Mouse (Mus musculus) lung, embryonic 16.5 days (tissue): Measurements from ENCODE around the gene Maats1. TPM values are rescaled to one million over a fixed set of nuclear protein-coding genes. Genes with fewer than 3 reads are reported as not detected.

Experiments used
- ATAC-seq: fragments of 200-750 bp; cut with Nextera tagmentation; 2 replicates; pipeline ENCODE4 v1.8.0; 2017; ENCODE audit warnings: low read depth, mild to moderate bottlenecking, moderate library complexity
- H3K27ac ChIP-seq: fragments of 300-500 bp; sonication (generic); 2 replicates; pipeline ENCODE4 v1.5.1; 2014; ENCODE audit warnings: mild to moderate bottlenecking, control low read depth, low read length
- H3K27me3 ChIP-seq: fragments of 300-500 bp; sonication (generic); 2 replicates; pipeline ENCODE4 v1.6.1; 2014; ENCODE audit warnings: low read depth, low read length, mixed read lengths; ENCODE audit not compliant: control insufficient read depth, insufficient read depth
- H3K36me3 ChIP-seq: fragments of 300-500 bp; sonication (generic); 2 replicates; pipeline ENCODE4 v1.6.1; 2014; ENCODE audit warnings: low read length; ENCODE audit not compliant: control insufficient read depth, insufficient read depth
- H3K4me1 ChIP-seq: fragments of 300-500 bp; sonication (generic); replicated peaks from 2 replicates; pipeline ENCODE4 v1.6.1; 2014; ENCODE audit warnings: low read length, mixed read lengths; ENCODE audit not compliant: control insufficient read depth, insufficient read depth
- H3K4me2 ChIP-seq: fragments of 300-500 bp; sonication (generic); 2 replicates; pipeline ENCODE4 v1.6.1; 2014; ENCODE audit warnings: low read depth, low read length, control low read depth
- H3K4me3 ChIP-seq: fragments of 300-500 bp; sonication (generic); 2 replicates; pipeline ENCODE4 v1.5.1; 2014; ENCODE audit warnings: mild to moderate bottlenecking, low read length, control low read depth
- H3K9ac ChIP-seq: fragments of 300-500 bp; sonication (generic); 2 replicates; pipeline ENCODE4 v1.6.1; 2014; ENCODE audit warnings: low read length, control low read depth
- H3K9me3 ChIP-seq: fragments of 300-500 bp; sonication (generic); 2 replicates; pipeline ENCODE4 v1.6.1; 2016; ENCODE audit warnings: low read length; ENCODE audit not compliant: control insufficient read depth
- WGBS: fragments of 180-500 bp; shearing (Covaris S2); extraction: QIAGEN DNeasy Blood & Tissue Kit; methylation state at CpG from one replicate; pipeline ENCODE4 v1.1.7; 2014; 5-methylcytosine and 5-hydroxymethylcytosine counted together
- polyA plus RNA-seq: library from polyadenylated mRNA; unstranded; fragments of >200 nt; fragmentation: Nextera tagmentation; extraction: Ambion mirVana; gene quantifications from 2 replicates; pipeline ENCODE4 v1.2.1, GENCODE M21; 2015

Gene Maats1
- polyA plus RNA-seq, 1 experiment from 2014 or later = 1.9 TPM

DNA sequence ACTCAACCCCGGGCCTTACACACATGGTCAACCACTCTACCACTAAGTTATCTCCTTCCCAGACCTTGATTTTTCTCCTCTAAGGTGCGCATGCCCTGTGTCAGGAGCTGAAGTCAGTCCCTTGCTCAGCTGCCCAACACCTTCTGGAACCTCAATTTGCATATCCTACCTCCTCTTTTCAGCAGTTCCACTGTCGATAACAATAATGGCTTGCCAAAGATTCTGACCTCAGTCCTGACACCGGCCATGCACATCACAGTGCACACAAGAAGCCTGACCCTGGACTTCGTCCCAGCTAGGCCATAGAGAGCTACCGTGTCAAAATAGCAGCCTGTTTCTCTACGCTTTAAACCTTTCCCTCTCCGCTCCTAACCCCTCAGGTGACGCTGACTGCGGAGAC is 31.5 kb upstream of the Maats1 start:
- no peak overlapping the region for H3K27ac ChIP-seq
- H3K36me3 ChIP-seq = no peaks in the 10 kb centered on the region
- 79% methylated on average over 10 of the region's 10 CpGs for WGBS
- no peaks in the 10 kb centered on the region for H3K27me3 ChIP-seq
- H3K9me3 ChIP-seq = no peaks in the 10 kb centered on the region
- H3K4me2 ChIP-seq = no peak overlapping the region
- no peaks in the 10 kb centered on the region; the same call in 1 of the 2 replicates for H3K4me1 ChIP-seq
- no peak overlapping the region for H3K4me3 ChIP-seq
- no peak overlapping the region for H3K9ac ChIP-seq
- no peak for ATAC-seq

DNA sequence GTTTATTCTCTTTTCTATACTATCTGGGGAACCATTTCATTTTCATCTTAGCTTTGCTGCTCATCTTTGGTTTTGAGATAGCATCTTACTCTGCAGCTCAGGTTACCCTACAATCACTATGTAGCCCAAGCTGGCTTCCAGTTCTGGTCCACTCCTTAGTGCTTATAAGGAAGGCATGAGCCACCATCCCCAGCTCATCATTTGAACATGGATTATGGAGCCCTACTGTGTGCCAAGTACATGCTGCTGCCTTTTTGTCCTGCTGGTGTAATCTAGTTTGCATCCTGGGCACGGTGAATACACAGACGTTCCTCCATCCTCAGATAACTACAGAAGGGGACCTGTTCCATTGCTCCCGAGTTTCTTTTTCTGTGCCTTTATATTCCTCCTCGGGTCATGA is 30.9 kb upstream of the Maats1 start:
- no peak for ATAC-seq
- H3K4me1 ChIP-seq = no peaks in the 10 kb centered on the region; the same call in 1 of the 2 replicates
- no peak overlapping the region for H3K4me3 ChIP-seq
- H3K9ac ChIP-seq = no peak overlapping the region
- no peaks in the 10 kb centered on the region for H3K27me3 ChIP-seq
- no peaks in the 10 kb centered on the region for H3K36me3 ChIP-seq
- no peak overlapping the region for H3K4me2 ChIP-seq
- H3K9me3 ChIP-seq = no peaks in the 10 kb centered on the region
- 86% methylated on average over 4 of the region's 4 CpGs for WGBS
- H3K27ac ChIP-seq = no peak overlapping the region

DNA sequence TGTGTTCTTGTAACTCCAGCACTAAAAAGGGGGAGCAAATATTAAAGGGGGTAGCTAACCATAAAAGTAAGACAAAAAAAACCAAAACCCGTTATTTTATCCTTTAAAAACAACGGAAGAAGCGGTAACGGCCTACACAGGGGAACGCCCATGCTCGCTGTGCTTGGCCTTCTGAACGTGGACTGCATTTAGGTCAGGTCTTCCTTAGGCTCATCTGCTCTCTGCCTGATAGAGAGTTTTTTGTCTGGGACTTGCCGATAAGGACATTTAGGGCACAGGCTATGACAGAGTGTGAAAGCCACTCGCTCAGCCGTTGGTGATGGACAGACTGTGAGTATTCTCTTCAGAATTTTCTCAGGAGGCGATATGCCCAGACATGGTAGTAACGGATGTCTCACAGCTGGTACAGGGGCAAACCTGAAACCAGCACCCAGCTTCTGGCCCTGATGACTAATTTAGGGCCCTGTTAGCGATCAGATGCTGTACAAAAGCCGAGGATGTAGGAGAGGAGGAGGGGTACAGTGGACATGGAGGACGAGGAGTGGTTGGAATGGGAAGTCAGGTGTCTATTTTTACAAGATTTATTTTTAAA is 29.9 kb upstream of the Maats1 start:
- no peaks in the 10 kb centered on the region for H3K27me3 ChIP-seq
- no peak overlapping the region for H3K4me2 ChIP-seq
- H3K9ac ChIP-seq = no peak overlapping the region
- ATAC-seq = no peak
- WGBS = 84% methylated on average over 15 of the region's 15 CpGs
- H3K36me3 ChIP-seq = no peaks in the 10 kb centered on the region
- no peaks in the 10 kb centered on the region; the same call in 1 of the 2 replicates for H3K4me1 ChIP-seq
- H3K9me3 ChIP-seq = no peaks in the 10 kb centered on the region
- H3K4me3 ChIP-seq = no peak overlapping the region
- H3K27ac ChIP-seq = no peak overlapping the region

DNA sequence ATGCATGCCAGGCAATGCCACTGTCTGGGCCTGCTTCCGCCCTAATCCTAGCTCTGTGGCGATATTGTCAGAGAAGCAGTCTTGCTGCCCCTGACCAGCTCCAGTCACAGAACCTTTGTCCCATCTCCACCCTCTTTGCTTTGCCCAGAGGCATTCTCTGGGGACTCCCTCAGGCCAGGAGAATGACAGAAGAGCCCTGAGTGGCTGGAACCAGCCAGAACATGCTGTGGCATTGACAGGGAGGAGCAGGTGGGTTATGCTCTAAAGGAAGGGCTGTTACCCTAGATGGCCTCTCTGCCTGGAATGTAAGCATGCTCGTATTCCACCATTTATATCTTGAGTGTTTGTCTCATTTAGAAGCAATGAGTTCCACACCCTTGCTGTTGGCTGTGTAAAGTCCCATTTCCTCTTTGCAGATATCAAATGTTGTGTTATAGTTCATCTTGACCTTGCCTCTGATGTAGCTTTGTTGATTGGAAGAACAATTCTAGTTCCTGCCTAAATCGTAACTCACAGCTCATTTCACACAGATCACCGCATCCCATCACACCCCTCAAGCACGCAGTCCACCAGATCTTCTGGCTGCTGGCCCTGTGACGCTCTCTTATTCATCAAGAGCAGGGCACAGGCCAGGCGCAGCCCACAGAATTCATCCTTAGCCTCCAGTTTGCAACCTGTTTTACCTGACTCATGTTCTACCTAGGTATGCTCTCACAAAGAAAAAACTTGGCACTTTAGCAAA is 28.9 kb upstream of the Maats1 start:
- no peak overlapping the region for H3K4me3 ChIP-seq
- no peaks in the 10 kb centered on the region for H3K4me1 ChIP-seq
- H3K27ac ChIP-seq = no peak overlapping the region
- 67% methylated on average over 8 of the region's 8 CpGs for WGBS
- H3K9me3 ChIP-seq = no peaks in the 10 kb centered on the region
- no peaks in the 10 kb centered on the region for H3K36me3 ChIP-seq
- H3K27me3 ChIP-seq = no peaks in the 10 kb centered on the region
- no peak overlapping the region for H3K4me2 ChIP-seq
- ATAC-seq = no peak
- no peak overlapping the region for H3K9ac ChIP-seq

DNA sequence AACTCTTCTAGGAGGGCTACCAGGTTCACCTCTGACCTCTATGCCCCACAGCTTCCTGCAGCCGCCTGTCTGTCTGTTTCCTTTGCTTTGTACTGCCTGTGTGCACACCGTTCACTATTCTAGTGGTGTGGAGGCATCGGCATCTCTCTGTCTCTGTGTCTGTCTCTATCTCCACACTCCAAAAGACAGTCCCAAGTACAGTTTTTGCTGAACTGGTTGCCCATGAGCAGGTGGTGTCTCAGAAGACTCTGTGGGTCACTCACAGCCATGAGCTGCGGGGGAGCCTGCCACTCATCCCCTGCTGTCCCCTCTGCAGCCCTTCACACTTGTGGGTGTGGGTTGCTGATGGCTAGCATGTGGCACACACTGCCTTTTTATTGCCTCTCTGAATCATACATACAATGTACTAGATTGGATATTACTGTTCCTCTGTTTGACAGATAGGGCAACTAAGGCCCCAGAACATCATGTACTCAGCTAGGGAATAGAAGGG is 28.1 kb upstream of the Maats1 start:
- Histone ChIP-seq H3K27ac (no peak overlapping the region), H3K4me2 (no peak overlapping the region), H3K9ac (no peak overlapping the region), H3K27me3 (no peaks in the 10 kb centered on the region), H3K4me3 (no peak overlapping the region), H3K36me3 (no peaks in the 10 kb centered on the region), H3K4me1 (no peaks in the 10 kb centered on the region), H3K9me3 (no peaks in the 10 kb centered on the region)
- no peak for ATAC-seq
- 61% methylated on average over 4 of the region's 4 CpGs for WGBS

DNA sequence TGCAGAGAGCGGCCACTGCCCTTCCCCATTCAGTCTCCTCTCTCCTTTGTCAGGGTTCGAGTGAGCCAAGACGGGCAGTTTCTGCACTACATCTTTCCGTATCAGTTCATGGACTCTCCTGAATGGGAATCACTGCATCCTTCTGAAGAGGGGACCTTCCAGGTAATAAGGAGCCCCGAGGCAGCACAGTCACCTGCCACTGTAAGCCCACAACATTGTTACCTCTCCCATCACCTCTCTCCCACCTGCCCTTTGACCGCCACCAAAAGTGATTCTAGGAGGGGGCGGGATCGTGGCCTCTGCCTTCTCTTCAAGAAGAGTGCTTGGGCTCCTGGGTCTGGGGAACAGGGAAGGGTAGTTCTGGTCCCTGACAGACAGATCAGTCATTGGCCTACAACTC is 27.5 kb upstream of the Maats1 start:
- H3K9ac ChIP-seq = no peak overlapping the region
- WGBS = 81% methylated on average over 8 of the region's 8 CpGs
- H3K9me3 ChIP-seq = no peaks in the 10 kb centered on the region
- H3K36me3 ChIP-seq = no peaks in the 10 kb centered on the region
- no peaks in the 10 kb centered on the region for H3K27me3 ChIP-seq
- H3K4me3 ChIP-seq = no peak overlapping the region
- no peak for ATAC-seq
- H3K4me2 ChIP-seq = no peak overlapping the region
- no peaks in the 10 kb centered on the region for H3K4me1 ChIP-seq
- no peak overlapping the region for H3K27ac ChIP-seq

DNA sequence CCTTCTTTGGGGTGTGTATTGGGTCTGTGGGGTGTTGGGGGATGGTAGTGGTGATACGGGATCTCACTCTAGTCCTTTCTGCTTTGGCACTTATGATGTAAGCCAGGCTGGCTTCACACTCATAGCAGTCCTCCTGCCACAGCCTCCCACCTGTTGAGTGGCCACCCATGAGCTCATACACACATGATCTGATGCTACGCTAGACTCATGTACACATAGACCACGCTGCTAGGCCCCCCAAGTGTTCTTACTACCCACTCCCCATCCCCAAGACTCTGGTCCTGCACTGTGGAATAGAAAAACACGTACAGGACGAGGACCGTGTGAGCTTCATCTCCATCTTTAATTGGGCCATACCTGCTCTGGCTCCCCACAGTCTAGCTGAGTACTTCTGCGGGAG is 27.1 kb upstream of the Maats1 start:
- Histone ChIP-seq H3K27me3 (no peaks in the 10 kb centered on the region), H3K9me3 (no peaks in the 10 kb centered on the region), H3K4me3 (no peak overlapping the region), H3K9ac (no peak overlapping the region), H3K4me1 (no peaks in the 10 kb centered on the region), H3K36me3 (no peaks in the 10 kb centered on the region), H3K4me2 (no peak overlapping the region), H3K27ac (no peak overlapping the region)
- WGBS = 73% methylated on average over 7 of the region's 7 CpGs
- ATAC-seq = no peak

DNA sequence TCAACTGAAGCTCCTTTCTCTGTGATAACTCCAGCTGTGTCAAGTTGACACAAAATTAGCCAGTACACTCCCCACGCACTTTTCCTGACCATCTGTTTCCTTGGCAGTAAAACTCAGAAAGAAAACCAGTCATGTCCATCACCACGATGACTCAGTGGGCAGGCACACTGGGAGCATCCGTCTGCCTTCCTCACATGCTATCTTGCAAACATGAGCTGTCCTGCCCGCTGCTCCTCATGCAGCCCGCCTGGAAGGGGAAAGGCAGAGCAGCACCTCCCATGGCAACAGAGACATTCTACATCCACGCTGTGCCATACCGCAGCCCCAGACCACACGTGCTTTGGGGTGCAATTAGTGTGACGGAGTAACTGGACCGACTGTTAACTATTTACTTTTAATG is 26.4 kb upstream of the Maats1 start:
- Histone ChIP-seq H3K27me3 (no peaks in the 10 kb centered on the region), H3K4me3 (no peak overlapping the region), H3K27ac (no peak overlapping the region), H3K4me1 (no peaks in the 10 kb centered on the region), H3K9me3 (no peaks in the 10 kb centered on the region), H3K36me3 (no peaks in the 10 kb centered on the region), H3K4me2 (no peak overlapping the region), H3K9ac (no peak overlapping the region)
- no peak for ATAC-seq
- WGBS = 59% methylated on average over 10 of the region's 10 CpGs

DNA sequence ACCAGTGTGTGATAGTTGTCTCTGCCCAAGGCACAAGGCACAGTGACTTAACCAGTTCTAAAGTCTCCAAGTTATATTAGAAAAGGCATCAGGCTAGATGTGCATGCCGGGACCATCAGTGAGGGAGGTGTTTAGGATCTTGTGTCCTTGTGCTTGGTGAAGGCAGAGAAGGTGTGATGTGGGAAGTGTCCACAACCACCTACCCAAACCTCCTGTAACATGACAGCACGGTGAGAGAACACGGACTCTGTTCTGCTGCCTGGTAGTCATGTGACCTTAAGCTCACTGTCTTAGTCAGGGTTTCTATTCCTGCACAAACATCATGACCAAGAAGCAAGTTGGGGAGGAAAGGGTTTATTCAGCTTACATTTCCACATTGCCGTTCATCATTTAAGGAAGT is 24.3 kb upstream of the Maats1 start:
- Histone ChIP-seq H3K4me3 (no peak overlapping the region), H3K9me3 (no peaks in the 10 kb centered on the region), H3K27me3 (no peaks in the 10 kb centered on the region), H3K27ac (no peak overlapping the region), H3K9ac (no peak overlapping the region), H3K36me3 (no peaks in the 10 kb centered on the region), H3K4me2 (no peak overlapping the region), H3K4me1 (peaks cover 10% of the 10 kb centered on the region; the same call in 1 of the 2 replicates)
- no peak for ATAC-seq
- 81% methylated on average over 4 of the region's 4 CpGs for WGBS
